Mouse (Mus musculus) E14TG2a.4 (cell line): Measurements from ENCODE around the gene Oas1f.

Experiments
- CTCF ChIP-seq: conservative IDR thresholded peaks from 2 replicates; pipeline ENCODE4 v1.5.1; 2014; ENCODE audit warnings: low read length
- POU5F1 ChIP-seq: IDR thresholded peaks from 2 replicates; pipeline ENCODE4 v1.6.1; 2014; ENCODE audit warnings: low read length, borderline replicate concordance

DNA sequence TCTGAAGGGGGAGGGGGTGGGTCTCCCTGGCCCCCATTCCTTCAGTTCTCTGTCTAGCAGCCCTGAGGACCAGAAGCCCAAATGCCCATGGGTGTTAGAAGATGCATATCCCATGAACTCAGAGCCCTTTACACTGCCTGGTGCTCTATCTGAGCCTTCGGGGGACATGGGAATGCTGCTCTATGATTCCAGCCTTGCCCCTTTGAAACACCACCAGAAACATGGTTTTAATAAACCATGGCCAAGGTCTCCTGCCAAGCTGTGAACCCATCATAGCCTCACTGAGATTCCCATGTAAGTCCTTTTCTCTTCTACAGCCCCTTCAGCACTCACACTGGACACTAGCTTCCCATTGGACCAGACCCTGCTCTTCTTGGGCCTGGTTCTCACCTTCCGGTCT lies 42.9 kb downstream of the Oas1f start:
- TF ChIP-seq CTCF, result no peak
- TF ChIP-seq POU5F1, result no peak
